Mouse (Mus musculus) A20 (cell line): ENCODE measurements at regions not wholly inside any gene's neighbourhood (a gene's known extent, or its start where the extent isn't known, plus 50 kb on each side); places are given as distances from the start of the nearest gene placed in this dataset.
A peak's percentile ranks its signal among the peaks of the same experiment; 100 is the strongest.

Experiments
- DNase-seq: peaks from one replicate; pipeline ENCODE4 v3.0.0-alpha.2; 2011; ENCODE audit warnings: low read depth, low spot score

GRCm38 (mm10) chr11:117036977-117037376 lies 78.0 kb upstream of the Sec14l1 start:
- no peak for DNase-seq

GRCm38 (mm10) chr11:117038282-117039106 lies 76.5 kb upstream of the Sec14l1 start:
- peak; percentile 80 for DNase-seq

DNA sequence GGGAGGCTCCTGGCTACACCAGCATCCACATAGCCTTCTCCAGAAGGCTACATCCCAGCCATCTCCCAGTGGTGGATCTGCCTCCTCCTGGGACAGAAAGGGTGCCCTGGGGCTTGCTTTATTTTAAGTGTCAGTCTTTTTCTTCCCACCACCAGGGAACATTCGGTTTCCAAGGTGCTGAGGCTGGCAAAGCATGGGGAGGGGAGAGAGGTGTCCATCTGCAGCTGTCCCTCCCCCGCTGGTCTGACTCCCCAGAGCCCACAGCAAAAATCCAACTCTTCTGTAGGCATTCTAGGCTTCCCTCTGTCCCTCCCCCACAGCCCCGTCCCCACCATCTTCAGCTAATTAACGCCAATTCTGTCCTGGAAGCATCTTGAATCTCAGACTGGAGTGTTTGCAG lies 74.1 kb upstream of the Sec14l1 start:
- no peak for DNase-seq

DNA sequence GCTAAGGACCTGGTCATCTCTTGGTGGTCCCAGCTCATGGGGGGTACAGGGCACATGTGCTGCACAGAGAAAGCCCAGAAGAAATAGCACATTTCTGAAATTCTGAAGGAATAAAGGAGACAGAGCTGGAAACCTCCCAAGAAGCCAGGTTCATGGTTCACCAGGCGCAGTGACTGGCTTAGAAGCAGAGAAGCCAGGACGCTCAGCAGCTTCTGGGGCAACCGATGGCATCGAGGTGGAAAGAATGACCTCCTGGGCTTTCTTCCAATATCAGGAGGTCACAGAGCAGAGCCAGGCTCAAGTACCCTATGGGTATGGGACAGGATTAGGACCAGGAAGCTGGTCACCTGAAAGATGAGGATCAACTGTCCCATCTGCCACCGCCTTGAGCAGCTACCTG lies 72.6 kb upstream of the Sec14l1 start:
- no peak for DNase-seq

DNA sequence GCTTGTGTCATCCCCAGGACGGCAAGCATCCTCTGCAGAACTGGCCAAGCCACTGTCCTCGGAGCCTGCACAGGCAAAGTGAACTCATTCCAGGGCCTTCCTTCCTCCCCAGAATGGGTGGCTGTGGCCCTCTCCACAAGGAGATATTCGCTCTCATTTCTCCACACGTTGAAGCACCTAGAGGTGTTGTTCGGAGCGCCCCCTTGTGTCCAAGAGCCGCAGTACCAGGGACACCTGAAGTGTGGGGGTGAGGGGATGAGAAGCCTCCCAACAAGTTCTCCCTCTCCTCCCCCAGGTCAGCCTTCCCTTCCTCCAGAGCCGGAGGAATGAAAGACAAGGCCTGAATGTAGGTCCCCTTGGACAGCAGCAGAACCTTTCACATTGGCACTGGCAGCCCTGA lies 71.4 kb upstream of the Sec14l1 start:
- peak; percentile 64 for DNase-seq

GRCm38 (mm10) chr11:117044731-117045130 lies 70.2 kb upstream of the Sec14l1 start:
- DNase-seq = no peak

DNA sequence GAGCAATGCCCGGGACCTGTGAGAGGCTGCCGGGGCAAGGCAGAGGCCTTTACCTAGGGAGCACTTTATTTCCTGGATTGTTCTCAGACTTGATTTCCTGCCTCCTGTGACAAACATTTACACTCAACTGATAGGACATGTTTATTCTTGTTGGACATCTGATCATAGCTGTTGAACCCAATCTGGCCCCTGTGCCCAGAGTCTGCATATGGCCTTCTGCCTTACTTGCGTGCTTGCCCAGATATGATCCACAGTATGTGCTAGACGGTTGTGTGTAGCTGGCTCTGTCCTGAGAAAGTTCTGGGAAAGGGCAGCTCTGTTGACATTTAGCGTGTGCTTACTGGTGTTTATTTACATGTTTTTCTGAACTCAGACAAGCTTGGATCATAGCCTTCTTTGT lies 68.3 kb upstream of the Sec14l1 start:
- DNase-seq = no peak

GRCm38 (mm10) chr11:117047172-117047950 lies 67.6 kb upstream of the Sec14l1 start:
- no peak for DNase-seq

DNA sequence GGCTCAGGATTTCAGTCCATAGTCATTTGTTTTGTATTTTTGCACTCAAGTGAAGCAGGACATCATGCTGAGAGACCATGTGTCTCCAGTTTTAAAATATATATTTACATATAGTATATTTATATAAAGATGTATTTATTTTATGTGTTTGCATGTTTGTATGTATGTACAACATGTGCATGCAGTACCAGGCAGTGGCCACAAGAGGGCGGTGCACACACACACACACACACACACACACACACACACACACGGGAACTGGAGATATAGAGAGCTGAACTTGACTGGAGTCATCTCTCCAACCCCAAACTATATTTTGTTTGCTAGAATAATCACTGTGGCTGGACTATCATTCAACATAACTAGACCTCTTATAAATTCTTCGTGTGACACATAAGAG lies 66.1 kb upstream of the Sec14l1 start:
- peak; percentile 34 for DNase-seq

DNA sequence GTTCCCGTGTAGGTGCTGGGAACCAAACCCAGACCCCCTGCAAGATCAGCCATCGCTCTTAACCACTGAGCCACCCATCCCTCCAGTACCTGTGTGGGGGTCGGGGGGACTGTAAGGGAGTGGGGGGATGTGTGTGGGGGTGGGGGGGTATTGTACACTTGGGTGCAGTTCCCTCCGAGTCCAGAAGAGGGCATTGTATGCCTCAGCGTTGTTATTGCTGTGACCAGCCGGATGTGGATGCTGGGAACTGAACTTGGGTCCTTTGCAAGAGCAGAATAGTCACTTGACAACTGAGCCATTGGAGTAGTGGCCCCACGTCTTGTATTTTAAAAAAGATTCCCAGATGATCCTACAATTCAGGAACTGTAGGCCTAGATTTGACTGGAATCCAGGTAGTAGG lies 64.2 kb upstream of the Sec14l1 start:
- DNase-seq = no peak

DNA sequence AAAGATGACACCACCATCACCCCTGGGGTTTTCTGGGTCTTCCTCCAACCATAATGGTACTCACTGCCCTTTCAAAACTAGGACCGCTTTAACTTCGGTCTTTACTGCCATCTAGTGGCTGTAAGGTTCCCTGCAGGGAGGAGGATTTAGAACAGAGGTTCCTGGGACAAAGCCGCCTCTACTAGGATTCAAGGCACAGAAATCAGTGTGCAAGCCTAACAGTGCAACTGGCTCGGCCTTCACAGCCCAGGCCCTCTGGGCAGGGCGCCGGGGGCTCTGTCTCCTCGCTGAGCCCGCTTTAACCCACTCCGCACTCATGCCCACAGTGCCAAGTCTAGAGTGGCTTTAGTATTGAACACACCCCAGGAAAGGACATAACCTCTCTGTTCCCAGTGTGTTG lies 58.0 kb upstream of the Sec14l1 start:
- peak; percentile 74 for DNase-seq

GRCm38 (mm10) chr11:117057451-117057850 lies 57.5 kb upstream of the Sec14l1 start:
- DNase-seq = peak; percentile 47

GRCm38 (mm10) chr11:117059120-117059519 lies 55.8 kb upstream of the Sec14l1 start:
- no peak for DNase-seq

GRCm38 (mm10) chr11:117059981-117060705 lies 54.8 kb upstream of the Sec14l1 start:
- DNase-seq = no peak

GRCm38 (mm10) chr11:117060706-117061337 lies 54.1 kb upstream of the Sec14l1 start:
- peak; percentile 80 for DNase-seq

DNA sequence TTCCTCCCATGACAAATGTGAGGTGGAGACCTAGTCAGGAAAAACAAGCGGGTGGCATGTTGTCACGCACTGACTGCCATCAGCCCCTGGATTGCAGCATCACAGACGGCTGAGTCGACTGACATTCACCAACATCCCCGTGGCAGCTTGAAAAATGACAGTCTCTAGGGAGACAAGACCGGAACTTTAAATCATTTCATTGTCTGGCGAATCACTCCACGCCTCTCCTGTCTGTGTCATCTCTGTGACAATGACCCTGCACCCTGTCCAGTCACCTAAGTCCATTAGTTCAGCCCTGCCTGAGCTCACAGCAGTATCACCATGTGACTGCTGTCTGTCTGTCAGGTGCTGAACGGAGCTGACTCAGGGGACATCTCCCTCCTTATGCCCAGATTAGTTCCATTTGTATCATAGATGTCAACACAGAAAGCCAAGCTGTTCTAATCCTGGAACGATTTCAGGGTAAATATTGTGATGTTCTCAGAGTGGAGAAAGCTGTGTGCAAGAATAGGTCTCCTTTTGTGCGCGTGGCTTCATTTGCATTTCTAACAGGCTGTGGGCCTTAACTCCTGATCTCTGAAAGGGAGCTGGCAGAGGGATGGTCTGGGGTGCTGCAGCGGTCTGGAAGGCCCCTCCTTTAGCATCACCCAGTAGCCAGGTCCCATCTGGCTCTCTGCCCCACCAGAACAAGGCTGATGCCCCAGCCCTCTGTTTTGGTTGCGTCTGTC lies 52.0 kb upstream of the Sec14l1 start:
- DNase-seq = no peak
